Mouse (Mus musculus) midbrain, embryonic 13.5 days (tissue): Measurements from ENCODE around the gene Jmjd1c. TPM values are rescaled to one million over a fixed set of nuclear protein-coding genes. Genes with fewer than 3 reads are reported as not detected.

Experiments
- ATAC-seq: fragments of 200-750 bp; cut with Nextera tagmentation; 2 replicates; pipeline ENCODE4 v1.8.0; 2017; ENCODE audit warnings: mild to moderate bottlenecking, moderate TSS enrichment, moderate library complexity
- H3K27ac ChIP-seq: fragments of 300-500 bp; sonication (generic); 2 replicates; pipeline ENCODE4 v1.5.1; 2015; ENCODE audit warnings: inconsistent platforms, mild to moderate bottlenecking, moderate library complexity
- H3K27me3 ChIP-seq: fragments of 300-500 bp; sonication (generic); 2 replicates; pipeline ENCODE4 v1.6.1; 2015; ENCODE audit warnings: mild to moderate bottlenecking, inconsistent platforms
- H3K36me3 ChIP-seq: fragments of 300-500 bp; sonication (generic); 2 replicates; pipeline ENCODE4 v1.6.1; 2015; ENCODE audit warnings: mild to moderate bottlenecking, inconsistent platforms
- H3K4me1 ChIP-seq: fragments of 300-500 bp; sonication (generic); replicated peaks from 2 replicates; pipeline ENCODE4 v1.6.1; 2015; ENCODE audit warnings: inconsistent platforms
- H3K4me2 ChIP-seq: fragments of 300-500 bp; sonication (generic); replicated peaks from 2 replicates; pipeline ENCODE4 v1.6.1; 2015; ENCODE audit warnings: moderate library complexity, mild to moderate bottlenecking, inconsistent platforms
- H3K4me3 ChIP-seq: fragments of 300-500 bp; sonication (generic); replicated peaks from 2 replicates; pipeline ENCODE4 v1.5.1; 2015; ENCODE audit warnings: mild to moderate bottlenecking, inconsistent platforms
- H3K9ac ChIP-seq: fragments of 300-500 bp; sonication (generic); replicated peaks from 2 replicates; pipeline ENCODE4 v1.6.1; 2015; ENCODE audit warnings: mild to moderate bottlenecking, inconsistent platforms
- H3K9me3 ChIP-seq: fragments of 300-500 bp; sonication (generic); 2 replicates; pipeline ENCODE4 v1.6.1; 2016; ENCODE audit warnings: mild to moderate bottlenecking, inconsistent platforms
- WGBS: fragments of 180-500 bp; shearing (Covaris S2); methylation state at CpG from one replicate; pipeline ENCODE4 v1.1.7; 2015; 5-methylcytosine and 5-hydroxymethylcytosine counted together
- polyA plus RNA-seq: library from polyadenylated mRNA; unstranded; fragments of >200 nt; fragmentation: Nextera tagmentation; extraction: Ambion mirVana; gene quantifications from 2 replicates; pipeline ENCODE4 v1.2.1, GENCODE M21; 2015

Jmjd1c gene
- polyA plus RNA-seq, 1 experiment from 2014 or later, result 56.1 TPM

DNA sequence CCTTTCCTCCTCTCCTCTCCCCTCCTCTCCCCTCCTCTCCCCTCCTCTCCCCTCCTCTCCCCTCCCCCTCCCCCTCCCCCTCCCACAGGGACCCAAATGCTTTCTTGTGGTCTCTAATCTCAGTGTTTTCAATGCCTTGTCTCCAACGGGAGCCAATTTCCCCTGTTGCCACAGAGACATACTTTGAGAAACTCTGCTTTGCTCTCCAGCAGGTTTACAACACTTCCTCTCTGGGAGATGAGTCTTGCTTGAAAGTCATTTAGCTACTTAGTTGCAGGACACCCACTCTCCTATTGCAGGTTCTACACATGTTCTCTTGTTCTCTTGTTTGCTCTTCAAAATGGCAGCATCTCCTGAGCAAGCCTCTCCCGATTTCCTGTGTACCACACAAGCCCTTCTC, 206.4 kb downstream of the Jmjd1c start:
- ATAC-seq, result no peak
- no peaks in the 10 kb centered on the region for H3K4me1 ChIP-seq
- no peak overlapping the region for H3K27ac ChIP-seq
- no peak overlapping the region for H3K4me2 ChIP-seq
- no peak overlapping the region for H3K4me3 ChIP-seq
- no peak overlapping the region for H3K9ac ChIP-seq
- WGBS, result 69% methylated on average over 2 of the region's 2 CpGs
- no peaks in the 10 kb centered on the region for H3K9me3 ChIP-seq
- H3K27me3 ChIP-seq, result no peaks in the 10 kb centered on the region
- no peaks in the 10 kb centered on the region for H3K36me3 ChIP-seq

Other genes starting within 250 kb of the Jmjd1c start
- 38.6 and 41.0 TPM in 2 replicates for gene Reep3, start 820 bp downstream of the Jmjd1c start, polyA plus RNA-seq
- 43.0 and 43.3 TPM in 2 replicates for gene Nrbf2, start 189.2 kb downstream of the Jmjd1c start, polyA plus RNA-seq